Mouse (Mus musculus) lung, postnatal 0 days (tissue): ENCODE measurements at regions not wholly inside any gene's neighbourhood (a gene's known extent, or its start where the extent isn't known, plus 50 kb on each side); places are given as distances from the start of the nearest gene placed in this dataset.

Experiments used
- ATAC-seq: fragments of 200-750 bp; cut with Nextera tagmentation; 2 replicates; pipeline ENCODE4 v1.8.0; 2017; ENCODE audit warnings: moderate library complexity
- DNase-seq: peaks from one replicate; pipeline ENCODE4 v3.0.0-alpha.2; 2016; ENCODE audit warnings: low spot score
- H3K27ac ChIP-seq: fragments of 300-500 bp; sonication (generic); 2 replicates; pipeline ENCODE4 v1.5.1; 2014; ENCODE audit warnings: antibody characterized with exemption, mild to moderate bottlenecking, low read length, mixed read lengths
- H3K27me3 ChIP-seq: fragments of 300-500 bp; sonication (generic); replicated peaks from 2 replicates; pipeline ENCODE4 v1.6.1; 2014; ENCODE audit warnings: low read length, mixed read lengths; ENCODE audit not compliant: insufficient read depth
- H3K36me3 ChIP-seq: fragments of 300-500 bp; sonication (generic); 2 replicates; pipeline ENCODE4 v1.6.1; 2014; ENCODE audit warnings: low read length, mixed read lengths; ENCODE audit not compliant: insufficient read depth
- H3K4me1 ChIP-seq: fragments of 300-500 bp; sonication (generic); 2 replicates; pipeline ENCODE4 v1.6.1; 2014; ENCODE audit warnings: antibody characterized with exemption, low read depth, low read length, mixed read lengths; ENCODE audit not compliant: insufficient read depth
- H3K4me2 ChIP-seq: fragments of 300-500 bp; sonication (generic); replicated peaks from 2 replicates; pipeline ENCODE4 v1.6.1; 2014; ENCODE audit warnings: low read depth, mild to moderate bottlenecking, low read length, moderate library complexity, mixed read lengths
- H3K4me3 ChIP-seq: fragments of 300-500 bp; sonication (generic); 2 replicates; pipeline ENCODE4 v1.5.1; 2014; ENCODE audit warnings: low read depth, low read length
- H3K9ac ChIP-seq: fragments of 300-500 bp; sonication (generic); replicated peaks from 2 replicates; pipeline ENCODE4 v1.6.1; 2014; ENCODE audit warnings: low read depth, mild to moderate bottlenecking
- H3K9me3 ChIP-seq: fragments of 300-500 bp; sonication (generic); 2 replicates; pipeline ENCODE4 v1.6.1; 2016; ENCODE audit warnings: low read length, mixed read lengths
- CTCF ChIP-seq: IDR thresholded peaks from 2 replicates; pipeline ENCODE4 v1.5.1; 2016; ENCODE audit warnings: antibody characterized with exemption, mild to moderate bottlenecking
- EP300 ChIP-seq: IDR thresholded peaks from 2 replicates; pipeline ENCODE4 v1.6.1; 2016; ENCODE audit warnings: antibody characterized with exemption, mild to moderate bottlenecking, control low read depth
- WGBS: fragments of 180-500 bp; shearing (Covaris S2); extraction: QIAGEN DNeasy Blood & Tissue Kit; methylation state at CpG from one replicate; pipeline ENCODE4 v1.1.7; 2014; 5-methylcytosine and 5-hydroxymethylcytosine counted together

DNA sequence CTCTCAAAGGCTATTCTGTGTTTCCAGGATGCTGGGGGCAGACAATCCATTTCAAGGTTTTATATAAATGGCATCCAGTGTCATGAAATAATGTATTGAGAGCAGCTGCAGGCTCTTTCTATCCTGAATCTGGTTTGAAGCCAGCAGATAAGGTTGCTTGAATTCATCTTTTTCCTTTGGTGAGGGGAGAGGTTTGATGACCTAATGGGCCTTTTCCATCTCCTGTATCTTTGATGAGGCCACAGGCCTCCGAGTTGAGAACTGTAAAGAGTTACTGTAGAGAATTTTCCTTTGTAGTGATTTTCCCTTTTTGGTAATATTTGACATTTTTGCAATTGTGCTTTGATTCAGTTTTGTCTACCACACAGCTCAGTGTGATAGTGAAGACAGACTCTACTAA lies 458.8 kb upstream of the 1700008P02Rik start:
- H3K4me2 ChIP-seq, result no peak overlapping the region
- H3K4me1 ChIP-seq, result no peaks in the 10 kb centered on the region
- TF ChIP-seq EP300 (no peak), CTCF (no peak)
- no peaks in the 10 kb centered on the region for H3K9me3 ChIP-seq
- H3K27me3 ChIP-seq, result no peaks in the 10 kb centered on the region
- no peak overlapping the region for H3K4me3 ChIP-seq
- ATAC-seq (no peak), DNase-seq (no peak)
- 35% methylated on average over 1 of the region's 1 CpGs for WGBS
- H3K36me3 ChIP-seq, result no peaks in the 10 kb centered on the region
- H3K9ac ChIP-seq, result no peak overlapping the region
- no peak overlapping the region for H3K27ac ChIP-seq

DNA sequence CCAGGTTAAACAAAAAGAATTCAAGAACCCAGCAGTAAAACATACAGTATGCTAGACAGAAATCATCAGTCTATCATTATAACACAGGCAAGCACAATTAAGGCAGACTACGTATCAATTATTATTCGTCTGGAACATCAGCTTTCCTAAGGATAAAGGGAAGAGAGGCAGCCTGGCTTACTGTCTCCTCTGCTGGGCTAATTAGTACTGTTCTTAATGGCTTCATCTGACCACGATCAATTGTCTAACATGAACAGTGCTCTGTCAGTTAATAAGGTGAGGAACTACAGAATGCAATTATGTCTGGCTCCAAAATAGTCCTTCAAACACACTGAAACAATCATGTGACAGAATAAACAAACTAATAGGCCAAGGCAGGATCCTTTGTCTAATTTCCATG lies 456.6 kb upstream of the 1700008P02Rik start:
- Histone ChIP-seq H3K36me3 (no peaks in the 10 kb centered on the region), H3K4me2 (no peak overlapping the region), H3K4me3 (no peak overlapping the region), H3K9ac (no peak overlapping the region), H3K4me1 (no peaks in the 10 kb centered on the region), H3K27me3 (no peaks in the 10 kb centered on the region), H3K9me3 (no peaks in the 10 kb centered on the region), H3K27ac (no peak overlapping the region)
- ATAC-seq (no peak), DNase-seq (no peak)
- 70% methylated on average over 3 of the region's 3 CpGs for WGBS
- TF ChIP-seq EP300, result no peak

DNA sequence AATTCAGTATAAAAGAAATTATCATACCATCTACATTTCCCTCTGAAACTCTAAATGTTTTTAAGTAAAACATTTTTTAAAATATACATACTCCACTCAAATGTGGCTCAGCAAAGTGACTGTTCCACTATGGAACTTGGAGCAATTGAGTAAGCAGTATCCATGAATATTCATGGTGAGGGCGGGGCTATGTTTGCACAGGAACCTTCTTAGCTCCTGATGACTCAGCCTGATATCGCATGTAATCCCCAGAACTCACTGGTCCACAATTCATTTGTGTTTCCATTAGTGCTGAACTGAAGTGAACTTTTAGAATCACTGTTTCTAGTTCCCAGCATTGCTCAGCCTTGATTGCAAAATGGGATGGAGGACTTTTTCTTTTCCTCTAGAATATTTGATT lies 454.2 kb upstream of the 1700008P02Rik start:
- Histone ChIP-seq H3K4me1 (no peaks in the 10 kb centered on the region), H3K9me3 (no peaks in the 10 kb centered on the region), H3K27me3 (no peaks in the 10 kb centered on the region), H3K36me3 (no peaks in the 10 kb centered on the region), H3K4me2 (no peak overlapping the region), H3K9ac (no peak overlapping the region), H3K4me3 (no peak overlapping the region), H3K27ac (no peak overlapping the region)
- no peak for DNase-seq
- TF ChIP-seq CTCF (no peak), EP300 (no peak)
- WGBS, result 60% methylated on average over 2 of the region's 2 CpGs
- no peak for ATAC-seq

DNA sequence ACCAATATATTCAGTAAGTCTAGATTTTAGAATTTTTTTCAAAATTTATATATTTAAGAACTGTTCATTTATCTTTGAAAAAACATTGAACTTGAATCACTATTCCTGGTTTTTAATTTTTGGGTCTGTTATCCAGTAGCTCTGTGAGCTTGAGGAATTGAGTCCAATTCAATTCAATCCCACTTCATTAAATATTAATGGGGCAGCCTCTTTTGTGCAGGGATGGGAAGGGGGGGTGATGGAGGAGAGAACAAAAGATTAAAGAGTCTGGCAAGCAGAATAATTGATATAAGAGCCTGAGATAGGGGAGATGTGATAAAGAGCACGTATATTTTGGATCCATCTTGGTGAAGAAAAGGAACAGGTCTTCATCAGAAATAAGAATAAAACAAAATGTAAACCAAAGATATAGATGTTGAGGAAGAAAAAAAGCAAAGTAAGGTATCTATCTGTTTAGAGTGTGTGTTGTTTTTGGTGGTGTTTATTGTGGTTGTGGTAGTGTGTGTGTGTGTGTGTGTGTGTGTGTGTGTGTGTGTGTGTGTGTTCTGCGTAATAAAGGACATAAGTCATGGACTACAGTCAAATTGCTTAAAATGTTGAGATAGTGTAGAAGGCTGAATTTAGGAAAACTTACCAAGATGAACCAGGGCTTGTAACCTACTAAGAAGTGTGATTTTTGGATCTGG lies 421.3 kb upstream of the 1700008P02Rik start:
- H3K9me3 ChIP-seq, result no peaks in the 10 kb centered on the region
- H3K9ac ChIP-seq, result no peak overlapping the region
- no peak overlapping the region for H3K4me3 ChIP-seq
- H3K27ac ChIP-seq, result no peak overlapping the region
- ATAC-seq (no peak), DNase-seq (no peak)
- no peaks in the 10 kb centered on the region for H3K4me1 ChIP-seq
- no peak overlapping the region for H3K4me2 ChIP-seq
- no peak for TF ChIP-seq EP300
- no peak for TF ChIP-seq CTCF
- no peaks in the 10 kb centered on the region for H3K36me3 ChIP-seq
- no peaks in the 10 kb centered on the region for H3K27me3 ChIP-seq
- WGBS, result 60% methylated on average over 2 of the region's 2 CpGs

DNA sequence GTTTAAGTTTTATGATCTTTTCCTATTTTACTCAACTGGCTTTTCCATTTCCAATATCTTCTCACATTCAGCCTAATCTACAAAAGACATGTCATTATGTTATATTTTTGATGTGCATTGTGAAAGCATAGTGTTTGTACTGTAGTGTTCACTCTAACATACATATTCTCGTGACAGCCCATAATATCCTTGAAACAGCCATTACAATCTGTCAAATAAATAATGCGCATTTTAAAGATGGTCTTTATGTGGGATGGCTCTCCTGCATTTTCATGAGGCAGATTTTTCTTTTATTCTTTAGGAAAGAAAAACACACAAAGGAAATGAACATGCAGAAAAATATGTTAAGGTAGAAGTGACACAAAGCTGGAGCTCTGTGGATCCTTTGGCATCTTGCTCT lies 415.6 kb upstream of the 1700008P02Rik start:
- TF ChIP-seq CTCF (no peak), EP300 (no peak)
- Histone ChIP-seq H3K27ac (no peak overlapping the region), H3K9me3 (no peaks in the 10 kb centered on the region), H3K4me1 (no peaks in the 10 kb centered on the region), H3K4me2 (no peak overlapping the region), H3K4me3 (no peak overlapping the region), H3K27me3 (no peaks in the 10 kb centered on the region), H3K36me3 (no peaks in the 10 kb centered on the region), H3K9ac (no peak overlapping the region)
- ATAC-seq (no peak), DNase-seq (no peak)
- 64% methylated on average over 2 of the region's 2 CpGs for WGBS

DNA sequence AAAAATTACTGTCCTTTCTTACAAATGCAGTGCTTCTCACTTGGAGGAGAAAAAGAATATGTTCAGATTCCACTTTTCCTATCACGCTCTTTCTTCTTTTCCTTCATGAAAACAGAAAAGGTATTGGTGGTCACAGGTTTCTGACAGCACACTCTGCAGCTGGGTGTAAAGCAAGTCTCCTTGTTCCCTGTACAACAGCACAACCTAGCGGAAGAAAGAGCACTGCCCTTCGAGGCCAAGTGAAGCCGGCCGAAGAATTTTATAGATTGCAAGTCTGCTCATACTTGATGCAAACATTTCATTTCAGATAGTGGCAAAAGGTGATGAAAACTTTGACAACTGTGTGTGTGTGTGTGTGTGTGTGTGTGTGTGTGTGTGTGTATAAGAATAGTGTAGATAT lies 407.6 kb upstream of the 1700008P02Rik start:
- Histone ChIP-seq H3K27me3 (no peaks in the 10 kb centered on the region), H3K4me3 (no peak overlapping the region), H3K36me3 (no peaks in the 10 kb centered on the region), H3K9ac (no peak overlapping the region), H3K27ac (no peak overlapping the region), H3K4me2 (no peak overlapping the region), H3K9me3 (no peaks in the 10 kb centered on the region), H3K4me1 (no peaks in the 10 kb centered on the region)
- TF ChIP-seq EP300, result no peak
- TF ChIP-seq CTCF, result peak; percentile 69
- 18% methylated on average over 5 of the region's 5 CpGs for WGBS
- ATAC-seq (no peak), DNase-seq (peak; percentile 45)
